Mouse (Mus musculus): ENCODE measurements around the gene Ubtd2. TPM values are rescaled to one million over a fixed set of nuclear protein-coding genes. Genes with fewer than 3 reads are reported as not detected.

Ubtd2 gene
- total RNA-seq, 2 experiments from 2014 or later: 9.3 to 10.5 TPM

GRCm38 (mm10) chr11:32518770-32519169 is 63.6 kb downstream of the Ubtd2 start:
- peak; percentile 73 for DNase-seq

DNA sequence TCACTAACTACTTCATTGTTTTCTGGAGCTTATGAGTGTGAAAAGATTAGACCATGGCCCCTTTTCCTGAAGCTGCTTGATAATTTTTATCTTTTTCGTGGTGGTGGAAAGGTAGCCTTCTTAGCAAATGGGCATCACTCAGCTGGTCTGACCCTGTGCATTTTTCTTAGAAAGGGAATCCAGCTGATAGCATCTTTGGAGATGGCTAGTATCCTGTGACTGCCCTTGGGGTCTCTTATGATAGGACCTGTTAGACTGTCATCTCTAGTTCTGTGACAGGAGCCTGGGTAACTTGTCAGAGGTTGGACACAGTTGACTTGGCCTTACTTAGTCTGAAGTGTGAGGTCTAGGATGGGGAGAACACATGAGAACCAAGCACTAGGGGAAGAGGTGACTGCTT is 64.2 kb downstream of the Ubtd2 start:
- DNase-seq: no peak

DNA sequence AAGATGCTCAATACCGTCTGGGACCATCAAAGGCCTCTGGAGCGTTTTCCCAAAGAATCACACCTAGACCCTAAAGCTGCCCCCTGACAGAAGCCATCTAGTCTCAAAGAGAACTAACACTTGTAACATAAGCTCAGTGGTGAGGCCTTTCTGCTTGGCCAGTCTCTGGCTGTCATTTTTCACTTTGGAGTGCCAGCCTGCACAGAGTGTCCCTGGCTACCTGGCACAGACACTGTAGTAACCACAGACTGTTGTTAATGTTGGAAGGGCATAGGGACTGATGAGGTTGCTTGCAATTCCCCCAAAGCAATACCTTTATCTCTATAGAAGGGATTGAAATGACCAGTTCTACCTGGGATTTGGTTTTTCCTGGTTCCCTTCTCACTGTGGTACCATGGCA is 66.1 kb downstream of the Ubtd2 start:
- peak; percentile 38 for DNase-seq

DNA sequence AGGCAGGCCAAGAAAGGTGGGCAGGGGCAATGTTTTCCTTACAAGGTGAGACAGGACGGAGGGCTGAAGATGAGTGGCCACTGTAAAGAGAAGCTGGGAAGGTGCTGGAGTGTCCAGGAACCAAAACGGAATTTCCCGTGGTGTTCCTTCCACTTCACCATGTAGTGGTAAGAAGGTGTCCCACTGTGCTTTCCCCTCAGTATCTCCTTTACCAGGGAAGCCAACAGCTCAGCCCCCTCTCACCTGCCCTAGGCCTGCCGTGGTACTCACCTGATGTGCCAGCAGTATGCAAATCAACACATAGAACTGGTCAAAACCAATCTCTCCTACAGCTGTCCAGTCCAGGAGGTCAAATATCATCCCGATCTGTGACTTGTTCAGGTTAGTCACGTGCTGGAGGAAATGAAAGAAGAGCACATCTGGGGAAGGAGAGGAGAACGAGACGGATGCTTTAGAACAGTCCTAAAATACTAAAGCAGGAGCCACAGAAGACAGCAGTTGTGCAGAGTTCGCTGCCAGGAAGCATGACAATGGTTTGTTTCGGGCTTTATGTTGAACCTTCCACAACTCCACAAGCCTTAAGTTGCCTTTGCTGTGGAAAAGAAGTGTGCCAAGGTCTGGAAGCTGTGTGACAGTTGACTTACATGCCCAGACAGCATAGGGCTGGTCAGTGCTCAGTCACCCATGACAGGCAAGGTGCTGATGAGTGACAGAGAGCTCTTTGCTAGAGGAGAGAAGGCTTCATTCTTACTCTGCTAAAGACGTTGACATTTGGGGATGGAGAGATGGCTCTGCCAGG is 69.2 kb downstream of the Ubtd2 start:
- no peak for DNase-seq

GRCm38 (mm10) chr11:32527006-32527405 is 71.8 kb downstream of the Ubtd2 start:
- no peak for DNase-seq

GRCm38 (mm10) chr11:32530151-32530550 is 75.0 kb downstream of the Ubtd2 start:
- no peak for DNase-seq

- DNase-seq: no peak
Observed at GRCm38 (mm10) chr11:32531871-32532764, 76.9 kb downstream of the Ubtd2 start, which contains the start of gene Efcab9. Gene Efcab9, minus strand, starts transcription at chr11:32532081.

DNA sequence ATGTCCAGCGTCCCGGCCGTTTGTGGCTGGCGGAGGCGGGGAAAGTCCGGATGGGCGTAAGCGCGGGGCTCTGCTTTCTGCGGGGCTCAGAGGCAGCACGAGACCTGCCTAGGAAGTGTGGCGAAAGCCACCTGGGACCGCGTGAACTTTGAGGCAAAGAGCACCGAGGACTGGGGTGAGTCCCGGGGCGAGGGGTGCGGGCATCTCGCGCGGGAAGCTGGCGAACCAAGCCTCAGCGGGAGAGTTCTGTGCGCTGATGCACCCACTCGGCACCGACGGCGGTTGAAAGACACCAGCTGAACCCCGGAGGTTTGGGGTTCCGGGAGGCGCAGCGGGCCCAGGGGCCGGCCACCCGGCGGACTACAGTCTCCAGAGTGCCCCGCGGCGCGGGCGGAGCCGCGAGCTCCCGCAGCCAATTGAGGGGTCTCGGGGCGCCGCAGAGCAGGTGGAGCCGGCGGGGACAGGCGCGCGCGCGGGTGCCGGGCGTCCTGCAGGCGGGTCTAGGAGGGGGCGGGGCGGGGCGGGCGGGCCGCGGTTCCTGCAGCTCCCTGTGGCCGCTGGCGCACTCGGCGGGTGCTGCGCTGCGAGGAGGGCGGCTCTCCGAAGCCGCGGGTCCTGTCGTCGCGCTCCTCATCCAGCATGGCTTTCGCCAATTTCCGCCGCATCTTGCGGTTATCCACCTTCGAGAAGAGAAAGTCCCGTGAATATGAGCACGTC is 77.8 kb downstream of the Ubtd2 start, which contains the start of gene Stk10:
Gene Stk10 (plus strand): TSS at position 541 of the 717 bp plus-strand sequence.
- DNase-seq: peak; percentile 94

DNA sequence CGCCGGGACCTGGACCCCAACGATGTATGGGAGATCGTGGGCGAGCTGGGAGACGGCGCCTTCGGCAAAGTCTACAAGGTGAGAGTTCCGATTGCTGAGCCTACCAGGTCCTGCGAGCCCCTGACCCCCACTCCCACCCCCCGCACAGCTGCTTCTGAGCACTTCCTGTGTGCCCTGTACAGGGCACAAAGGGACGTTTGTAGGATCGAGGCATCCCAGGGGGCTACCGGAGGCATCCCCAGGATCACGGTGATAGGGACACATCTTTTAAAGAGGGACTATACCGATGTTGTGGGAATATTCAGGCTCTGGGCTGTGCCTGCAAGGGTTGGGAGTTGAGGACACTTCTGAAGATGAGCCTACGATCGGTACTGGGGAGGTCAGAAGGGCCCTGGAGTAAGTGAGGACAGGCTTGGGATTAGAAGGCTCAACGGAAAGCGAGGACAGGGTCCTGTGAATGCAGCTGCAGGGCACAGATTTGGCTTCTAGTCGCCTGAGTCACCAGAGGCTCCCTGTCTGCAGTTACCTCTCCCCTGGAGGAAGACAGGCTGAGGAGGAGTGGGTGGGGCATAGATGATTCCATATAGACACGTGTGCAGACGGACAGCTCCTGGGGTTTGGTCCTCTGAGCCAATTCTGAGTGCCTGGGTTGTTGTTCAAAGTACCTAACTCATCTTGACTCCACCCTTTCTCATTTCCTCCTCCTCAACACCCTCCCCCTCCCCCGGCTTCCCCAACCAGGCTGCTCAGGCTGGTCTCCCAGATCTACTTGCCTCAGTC is 78.5 kb downstream of the Ubtd2 start:
- DNase-seq: peak; percentile 52

DNA sequence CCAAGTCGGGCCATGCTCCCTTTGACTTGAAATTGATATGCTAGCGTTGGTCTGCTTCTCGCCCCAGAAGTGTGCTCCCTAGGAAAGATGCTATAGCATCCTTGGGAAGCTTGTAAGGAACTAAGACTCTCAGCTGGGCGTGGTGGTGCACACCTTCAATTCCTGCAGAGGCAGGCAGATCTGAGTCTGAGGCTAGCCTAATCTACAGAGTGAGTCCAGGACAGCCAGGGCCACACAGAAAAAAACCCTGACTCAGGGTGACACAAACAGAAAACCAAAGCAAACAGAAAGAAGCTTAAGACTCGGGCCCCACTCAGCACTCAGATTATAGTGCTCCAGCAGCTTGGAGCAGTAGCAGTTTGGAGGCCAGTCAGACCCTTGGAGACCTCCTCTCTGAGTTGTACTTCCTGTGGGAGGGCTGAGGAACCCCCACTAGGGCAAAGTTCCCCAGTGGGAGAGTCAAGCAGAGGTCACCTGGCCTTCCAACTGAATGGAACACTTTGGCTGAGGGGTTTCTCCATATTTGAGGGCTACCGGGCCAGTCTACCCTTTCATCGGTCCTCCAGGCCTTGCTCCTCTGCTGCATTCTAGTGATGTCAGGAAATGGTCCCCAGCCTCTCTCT is 79.4 kb downstream of the Ubtd2 start:
- no peak for DNase-seq

GRCm38 (mm10) chr11:32535646-32536045 is 80.5 kb downstream of the Ubtd2 start:
- no peak for DNase-seq

DNA sequence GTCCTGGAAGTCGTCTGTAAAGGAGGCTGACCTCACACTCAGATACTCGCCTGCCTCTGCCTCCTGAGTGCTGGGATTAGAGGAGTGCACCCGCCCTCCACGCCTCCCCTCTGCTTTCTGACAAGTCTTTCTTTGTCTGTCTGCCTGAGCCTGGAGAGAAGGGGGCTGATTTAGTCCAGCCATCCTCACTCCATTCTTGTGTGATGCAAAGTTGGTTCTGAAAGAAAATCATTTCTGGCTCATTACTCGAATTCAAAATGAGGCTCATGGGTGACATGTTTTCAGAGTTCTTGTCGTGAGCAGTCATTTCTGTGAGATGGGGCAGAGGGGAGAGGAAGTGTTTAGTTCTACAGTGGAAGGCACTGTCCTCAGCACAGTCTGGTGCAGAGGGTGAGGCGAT is 81.8 kb downstream of the Ubtd2 start:
- DNase-seq: no peak

GRCm38 (mm10) chr11:32538435-32538834 is 83.3 kb downstream of the Ubtd2 start:
- DNase-seq: no peak

- DNase-seq: peak; percentile 5
Observed at GRCm38 (mm10) chr11:32538846-32539245, 83.7 kb downstream of the Ubtd2 start.

DNA sequence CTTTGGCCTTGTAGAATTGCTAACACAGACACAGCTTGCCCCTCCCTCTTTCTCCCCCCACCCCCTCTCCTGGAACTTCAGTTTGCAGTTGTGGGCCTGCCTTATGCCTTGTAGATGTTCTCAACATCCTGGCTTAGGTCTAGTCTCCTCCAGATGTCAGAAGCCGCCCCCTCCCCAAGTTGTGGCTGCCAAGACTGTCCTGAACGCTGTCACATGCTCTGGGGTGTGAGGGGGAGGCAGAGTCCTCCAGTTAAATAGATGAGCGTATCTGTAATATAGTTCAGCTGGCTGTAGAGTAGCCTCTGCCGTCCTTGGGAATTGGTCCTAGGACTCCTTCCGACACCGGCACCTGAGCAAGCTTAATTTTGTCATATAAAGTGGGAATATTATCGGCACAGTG is 84.5 kb downstream of the Ubtd2 start:
- DNase-seq: no peak

GRCm38 (mm10) chr11:32540463-32540862 is 85.3 kb downstream of the Ubtd2 start:
- no peak for DNase-seq

DNA sequence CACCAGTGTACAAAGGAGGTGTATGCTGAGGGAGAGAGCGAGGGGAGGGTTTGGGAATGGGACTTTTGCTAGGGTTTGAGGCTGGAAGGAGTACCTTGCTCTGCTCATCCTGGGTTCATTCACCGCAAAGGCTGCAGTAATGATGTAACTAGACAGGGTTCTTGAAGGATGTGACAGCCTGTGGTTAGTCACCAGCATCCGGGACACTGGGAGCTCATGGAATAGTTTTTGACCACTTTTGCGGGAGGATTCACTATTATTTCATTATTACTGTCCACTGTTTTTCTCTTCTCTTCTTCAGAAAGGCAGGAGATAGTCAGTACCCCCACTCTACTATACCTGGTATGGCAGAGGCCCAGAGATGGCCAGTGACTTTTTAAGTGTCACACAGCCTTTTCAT is 87.0 kb downstream of the Ubtd2 start:
- no peak for DNase-seq

DNA sequence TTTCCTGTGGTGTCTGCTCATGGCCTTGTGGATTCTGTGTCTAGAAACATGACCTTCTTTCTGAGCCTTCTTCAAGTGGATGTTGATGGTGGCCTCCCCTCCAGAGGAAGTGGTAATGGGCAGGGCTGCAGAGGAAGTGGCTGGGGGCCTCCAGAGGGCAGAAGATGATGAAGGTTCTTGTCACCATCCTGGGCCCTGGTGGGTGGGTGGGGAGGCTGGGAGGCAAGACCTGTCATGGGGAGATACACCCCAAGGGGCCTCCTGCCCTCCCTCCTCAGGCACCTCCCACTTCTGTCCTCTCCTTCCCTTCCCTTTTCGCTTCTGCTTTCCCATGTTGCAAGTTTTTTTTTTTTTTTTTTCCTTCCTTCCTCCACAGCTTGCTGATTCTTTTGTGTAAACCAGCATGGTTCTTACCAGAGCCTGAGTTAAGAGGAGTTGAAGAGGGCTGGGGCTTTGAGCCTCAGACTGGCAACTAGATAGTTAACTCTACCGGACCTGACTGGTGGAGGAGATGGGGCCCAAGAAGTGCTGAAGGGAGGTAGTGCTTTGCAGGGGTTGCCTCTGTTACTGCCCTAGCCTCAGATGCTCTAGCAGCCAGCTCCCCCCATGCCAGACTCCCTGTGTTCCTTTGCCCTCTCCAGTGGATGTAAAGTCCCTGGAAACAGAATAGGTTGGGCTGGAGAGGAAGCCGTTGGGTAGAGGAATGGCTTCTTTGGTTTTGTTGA is 87.7 kb downstream of the Ubtd2 start:
- DNase-seq: peak; percentile 60

GRCm38 (mm10) chr11:32544041-32544440 is 88.9 kb downstream of the Ubtd2 start:
- DNase-seq: no peak

- DNase-seq: no peak
Observed at GRCm38 (mm10) chr11:32544497-32544896, 89.3 kb downstream of the Ubtd2 start.

All from gastrocnemius, postnatal 25 days (tissue).